Mouse (Mus musculus) CD8-positive naive resting alpha-beta T cell, adult 57 days (primary cell): ENCODE results near the gene Hist2h3c1. TPM values are rescaled to one million over a fixed set of nuclear protein-coding genes. Genes with fewer than 3 reads are reported as not detected.

Source experiments
- total RNA-seq: library from RNA; stranded (reverse); gene quantifications from one replicate; pipeline ENCODE4 v1.2.4, GENCODE M21; 2023

Hist2h3c1 gene
- not detected for total RNA-seq

DNA sequence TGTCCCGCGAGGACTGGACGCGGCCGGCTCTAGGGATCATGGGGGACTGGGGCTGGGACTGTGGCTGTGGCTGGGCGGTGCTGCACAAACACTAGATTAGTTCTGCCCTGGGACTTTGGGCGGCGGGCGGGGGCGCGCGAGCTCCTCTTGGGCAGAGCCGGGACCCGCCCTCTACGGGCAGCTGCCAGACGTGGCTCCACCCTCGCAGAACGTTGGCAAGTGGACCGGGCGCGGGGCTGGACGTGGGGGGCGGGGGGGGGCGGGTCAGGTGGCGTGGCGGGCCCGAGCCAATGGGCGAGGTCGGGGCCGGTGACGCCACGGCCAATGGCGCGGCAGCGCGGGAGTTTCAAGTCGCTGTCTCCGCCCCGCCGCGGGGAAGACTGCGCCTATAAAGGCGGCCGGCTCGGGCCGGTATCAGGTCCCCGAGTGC, at the start of gene Hist2h3c1:
Gene Hist2h3c1, plus strand, starts transcription at position 259 of the 430 bp plus-strand sequence.

DNA sequence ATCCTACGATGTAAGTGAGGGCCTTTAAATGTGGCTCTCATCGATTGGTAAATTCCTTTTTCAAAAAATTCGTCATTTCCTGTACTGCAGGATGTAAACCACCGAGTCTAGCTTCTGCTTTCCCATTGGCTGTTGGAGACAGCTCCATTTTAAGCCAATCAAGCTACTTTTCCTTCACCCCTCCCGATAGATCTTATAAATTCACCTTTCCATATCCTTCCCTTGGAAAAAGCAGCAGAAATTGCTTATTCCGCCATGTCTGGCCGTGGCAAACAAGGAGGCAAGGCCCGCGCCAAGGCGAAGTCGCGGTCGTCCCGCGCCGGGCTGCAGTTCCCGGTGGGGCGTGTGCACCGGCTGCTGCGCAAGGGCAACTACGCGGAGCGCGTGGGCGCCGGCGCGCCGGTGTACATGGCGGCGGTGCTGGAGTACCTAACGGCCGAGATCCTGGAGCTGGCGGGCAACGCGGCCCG, 26.8 kb upstream of the Hist2h3c1 start, which contains the start of the genes Bola1 and Hist2h2ab:
Gene Bola1, minus strand, starts transcription at position 49 of the 470 bp plus-strand sequence.
Gene Hist2h2ab, plus strand, starts transcription at position 205 of the 470 bp plus-strand sequence.

DNA sequence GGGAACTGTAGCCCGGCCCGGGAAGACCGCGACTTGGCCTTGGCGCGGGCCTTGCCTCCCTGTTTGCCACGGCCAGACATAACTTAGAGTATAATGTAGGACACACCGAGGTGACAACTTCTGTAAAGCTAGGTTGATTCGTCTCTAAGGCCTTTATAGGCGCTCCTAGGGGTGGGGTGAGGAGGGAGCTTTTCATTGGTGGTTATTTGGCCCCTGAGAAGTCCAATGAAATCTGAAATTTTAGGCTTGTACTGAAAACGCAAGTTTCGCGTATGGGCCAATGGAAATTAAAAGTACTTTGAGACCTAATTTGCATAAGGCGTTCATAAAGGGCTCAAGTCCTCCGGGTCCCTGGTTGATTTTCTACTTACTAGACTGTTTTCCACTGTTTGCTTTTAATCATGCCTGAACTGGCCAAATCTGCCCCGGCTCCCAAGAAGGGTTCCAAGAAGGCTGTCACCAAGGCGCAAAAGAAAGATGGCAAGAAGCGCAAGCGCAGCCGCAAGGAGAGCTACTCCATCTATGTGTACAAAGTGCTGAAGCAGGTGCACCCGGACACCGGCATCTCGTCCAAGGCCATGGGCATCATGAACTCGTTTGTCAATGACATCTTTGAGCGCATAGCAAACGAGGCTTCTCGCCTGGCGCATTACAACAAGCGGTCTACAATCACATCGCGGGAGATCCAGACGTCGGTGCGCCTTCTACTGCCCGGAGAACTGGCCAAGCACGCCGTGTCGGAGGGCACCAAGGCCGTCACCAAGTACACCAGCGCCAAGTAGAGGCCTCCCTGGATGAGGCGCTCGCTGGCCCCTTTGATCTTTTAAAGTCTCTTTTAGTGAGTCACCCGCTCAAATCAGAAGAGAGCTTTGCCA, 25.5 kb upstream of the Hist2h3c1 start, which contains the start of the genes Hist2h2ac and Hist2h2be:
Gene Hist2h2ac, minus strand, starts transcription at position 116 of the 875 bp plus-strand sequence.
Gene Hist2h2be, plus strand, starts transcription at position 355 of the 875 bp plus-strand sequence.

GRCm38 (mm10) chr3:96238954-96239793, 7.3 kb upstream of the Hist2h3c1 start, which contains the start of gene Hist2h3c2:
TSS of gene Hist2h3c2 (minus strand) at chr3:96239127.

GRCm38 (mm10) chr3:96239949-96240798, 6.3 kb upstream of the Hist2h3c1 start, which contains the start of gene Hist2h2aa2:
TSS of gene Hist2h2aa2 (minus strand) at chr3:96240276.

DNA sequence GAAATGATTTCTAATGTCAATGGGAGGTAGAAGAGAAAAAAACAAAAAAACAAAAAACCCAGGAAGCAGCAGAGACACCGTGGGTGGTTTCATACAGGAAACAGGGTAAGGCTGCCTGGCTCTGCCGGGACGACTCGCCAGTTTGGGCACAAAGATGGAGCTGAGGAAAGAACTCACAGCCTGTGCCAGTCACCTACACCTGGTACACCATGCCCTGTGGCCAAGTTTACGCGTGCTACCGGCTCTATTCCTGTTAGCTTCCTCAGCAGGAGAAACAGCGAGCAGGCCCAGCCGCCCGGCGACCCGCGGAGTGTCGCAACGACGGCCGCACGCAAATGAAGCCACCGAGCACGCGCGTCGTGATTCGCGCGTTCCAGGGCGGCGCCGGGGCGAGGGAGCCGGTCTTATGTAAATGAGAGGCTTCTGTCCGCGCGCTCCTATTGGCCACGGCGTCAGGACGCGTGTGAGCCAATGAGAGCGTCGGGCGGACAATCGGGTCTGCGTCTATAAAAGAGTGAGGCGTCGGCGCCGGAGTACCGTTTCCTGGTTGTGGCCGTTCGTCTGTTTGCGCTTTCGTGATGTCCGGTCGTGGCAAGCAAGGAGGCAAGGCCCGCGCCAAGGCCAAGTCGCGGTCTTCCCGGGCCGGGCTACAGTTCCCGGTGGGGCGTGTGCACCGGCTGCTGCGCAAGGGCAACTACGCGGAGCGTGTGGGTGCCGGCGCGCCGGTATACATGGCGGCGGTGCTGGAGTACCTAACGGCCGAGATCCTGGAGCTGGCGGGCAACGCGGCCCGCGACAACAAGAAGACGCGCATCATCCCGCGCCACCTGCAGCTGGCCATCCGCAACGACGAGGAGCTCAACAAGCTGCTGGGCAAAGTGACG, 1.2 kb upstream of the Hist2h3c1 start, which contains the start of gene Hist2h2aa1:
Gene Hist2h2aa1, plus strand, starts transcription at position 495 of the 884 bp plus-strand sequence.

DNA sequence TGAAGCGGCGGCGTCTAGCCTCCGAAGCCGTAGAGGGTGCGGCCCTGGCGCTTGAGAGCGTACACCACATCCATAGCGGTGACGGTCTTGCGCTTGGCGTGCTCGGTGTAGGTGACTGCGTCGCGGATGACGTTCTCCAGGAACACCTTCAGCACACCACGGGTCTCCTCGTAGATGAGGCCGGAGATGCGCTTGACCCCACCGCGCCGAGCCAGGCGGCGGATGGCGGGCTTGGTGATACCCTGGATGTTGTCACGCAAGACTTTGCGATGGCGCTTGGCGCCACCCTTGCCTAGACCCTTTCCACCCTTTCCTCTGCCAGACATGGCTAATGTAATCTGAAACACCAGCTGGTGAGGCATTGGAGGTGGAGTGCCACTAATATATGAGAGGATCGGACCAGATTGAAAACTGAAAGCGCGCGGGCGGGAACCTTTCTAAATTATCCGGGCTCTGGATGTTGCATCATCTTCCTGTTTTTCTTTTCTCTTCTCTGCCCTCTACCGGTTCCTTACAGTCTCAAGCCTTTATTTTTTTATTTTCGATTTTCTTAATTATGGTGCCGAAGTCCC, 16.6 kb downstream of the Hist2h3c1 start, which contains the start of gene Hist2h4:
Gene Hist2h4, minus strand, starts transcription at position 333 of the 572 bp plus-strand sequence.

DNA sequence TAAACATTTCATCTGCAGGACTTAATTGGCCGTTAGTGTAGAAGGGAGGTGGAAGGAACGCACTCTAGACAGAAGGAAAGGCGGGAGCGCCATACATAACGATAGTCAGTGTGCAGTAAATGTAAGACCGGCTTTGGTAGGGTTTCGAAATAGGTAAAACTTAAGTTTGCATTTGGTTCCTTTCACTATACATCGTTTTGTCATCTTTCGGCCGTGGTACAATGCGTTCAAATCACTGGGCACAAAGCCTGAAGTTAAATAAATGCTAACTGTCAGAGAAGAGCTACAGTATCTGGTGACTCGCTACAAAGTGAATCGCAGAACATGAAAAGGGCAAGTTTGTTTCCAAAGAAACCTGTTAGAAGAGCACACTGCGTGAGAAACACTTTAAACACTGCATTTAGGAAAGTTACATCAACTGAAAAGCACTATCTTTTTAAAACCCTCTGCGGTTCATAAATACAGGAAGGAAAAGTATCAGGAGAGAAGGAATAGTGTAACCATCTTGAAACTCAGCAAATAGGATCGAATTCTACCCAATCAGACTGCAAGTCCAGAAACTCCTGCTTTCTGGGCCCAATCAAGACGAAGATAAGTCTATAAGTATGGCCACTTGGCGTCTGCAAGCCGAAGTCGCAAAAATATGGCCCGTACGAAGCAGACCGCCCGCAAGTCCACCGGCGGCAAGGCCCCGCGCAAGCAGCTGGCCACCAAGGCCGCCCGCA, 21.7 kb downstream of the Hist2h3c1 start, which contains the start of gene Hist2h3b:
Gene Hist2h3b, plus strand, starts transcription at position 604 of the 725 bp plus-strand sequence.

GRCm38 (mm10) chr3:96269511-96270474, 23.3 kb downstream of the Hist2h3c1 start, which contains the start of gene Hist2h2bb:
TSS of gene Hist2h2bb (plus strand) at chr3:96269752.

GRCm38 (mm10) chr3:96293787-96294186, 47.3 kb downstream of the Hist2h3c1 start, which contains the start of gene Fcgr1:
TSS of gene Fcgr1 (minus strand) at chr3:96293969.

Other genes with a start within 250 kb of the Hist2h3c1 start
- gene Vps45, start 188.2 kb upstream of the Hist2h3c1 start, total RNA-seq: 12.4 TPM
- 27.0 TPM for gene Otud7b, start 142.2 kb upstream of the Hist2h3c1 start, total RNA-seq
- gene Mtmr11, start 84.7 kb upstream of the Hist2h3c1 start, total RNA-seq: 1.9 TPM
- 78.1 TPM for gene Sf3b4, start 74.4 kb upstream of the Hist2h3c1 start, total RNA-seq
- gene Sv2a, start 65.5 kb upstream of the Hist2h3c1 start, total RNA-seq: 3.9 TPM
- 10.8 TPM for gene Bola1, start 27.0 kb upstream of the Hist2h3c1 start, total RNA-seq
- gene Hist2h2ab, start 26.8 kb upstream of the Hist2h3c1 start, total RNA-seq: 1.8 TPM
- gene Hist2h2ac, start 25.8 kb upstream of the Hist2h3c1 start, total RNA-seq: 48.7 TPM
- 1.9 TPM for gene Hist2h2be, start 25.6 kb upstream of the Hist2h3c1 start, total RNA-seq
- 2.4 TPM for gene Hist2h3c2, start 7.6 kb upstream of the Hist2h3c1 start, total RNA-seq
- 338 TPM for gene Hist2h2aa2, start 6.4 kb upstream of the Hist2h3c1 start, total RNA-seq
- 7.8 TPM for gene Hist2h2aa1, start 1.2 kb upstream of the Hist2h3c1 start, total RNA-seq
- 53.0 TPM for gene Hist2h4, start 16.6 kb downstream of the Hist2h3c1 start, total RNA-seq
- gene Hist2h3b, start 22.0 kb downstream of the Hist2h3c1 start, total RNA-seq: 64.4 TPM
- 149 TPM for gene Hist2h2bb, start 23.1 kb downstream of the Hist2h3c1 start, total RNA-seq
- gene Fcgr1, start 47.3 kb downstream of the Hist2h3c1 start, total RNA-seq: 0.24 TPM
- not detected for gene BC107364, start 205.6 kb downstream of the Hist2h3c1 start, total RNA-seq